Comparison of ENCODE assay signal across 14 mouse cellular contexts in the genomic region with DNA sequence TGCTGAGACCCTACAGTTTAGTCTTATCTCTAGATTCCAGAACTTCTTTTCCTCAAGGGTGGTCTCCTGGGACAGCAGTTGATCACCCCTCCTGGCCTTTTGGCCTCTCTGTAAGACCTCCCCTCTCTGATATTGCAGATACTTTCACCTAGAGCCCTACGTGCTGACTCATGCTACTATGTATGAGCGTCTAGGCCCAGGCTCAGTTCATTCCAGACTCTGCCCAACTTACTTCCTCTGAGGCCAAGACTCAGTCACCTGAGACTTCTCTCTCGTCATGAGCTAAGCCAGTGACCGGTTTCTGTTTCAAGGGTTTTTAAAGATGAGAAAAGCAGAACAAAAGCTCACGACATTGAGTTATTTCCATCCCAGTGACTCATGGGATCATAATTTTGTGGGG. TPM values are rescaled to one million over a fixed set of nuclear protein-coding genes. Genes with fewer than 3 reads are reported as not detected.
"Had no signal": no experiment of that assay in that cellular context is flagged by ENCODE, and none has a peak within 500 bp of the region (broad histone marks: within the 10 kb centered on the region; RNA-seq: fewer than 3 reads in every experiment).

No protein-coding gene starts in this region.

RNA-seq across cellular contexts. Expression of a gene that starts 4.8 kb away (rescaled TPM):
- total RNA-seq: megakaryocyte-erythroid progenitor cell, adult 5-6 weeks had no signal
- polyA plus RNA-seq: liver, embryonic 16.5 days; lung, embryonic 14.5 days; lung, embryonic 16.5 days; midbrain, embryonic 11.5 days; midbrain, embryonic 13.5 days; midbrain, embryonic 16.5 days; myocyte; neural tube, embryonic 11.5 days; neural tube, embryonic 15.5 days; small intestine, adult 2 months; stomach, embryonic 14.5 days; stomach, embryonic 16.5 days; thymus, postnatal 0 days had no signal
